Mouse (Mus musculus): ENCODE measurements at regions not wholly inside any gene's neighbourhood (a gene's known extent, or its start where the extent isn't known, plus 50 kb on each side); places are given as distances from the start of the nearest gene placed in this dataset.
A peak's percentile ranks its signal among the peaks of the same experiment; 100 is the strongest.
"Not testable (repeated sequence)": the region's sequence is repeated elsewhere in the genome, so short reads cannot be mapped to it uniquely, and the experiment has no call there.

GRCm38 (mm10) chr2:17946047-17946446, 50.7 kb downstream of the H2al2a start:
- DNase-seq (ENCODE audit: low spot score in 2 of 2) = no peak
- Histone ChIP-seq H3K4me3 (no peak overlapping the region; the same call in 1 of the 2 replicates), H3K27ac (no peak overlapping the region)
- no peak for TF ChIP-seq CTCF (conservative IDR thresholded peaks at IDR 0.05)

GRCm38 (mm10) chr2:17945369-17945915, 51.3 kb downstream of the H2al2a start:
- no peak for DNase-seq (ENCODE audit: low spot score in 2 of 2)
- Histone ChIP-seq H3K27ac (no peak overlapping the region), H3K4me3 (no peak overlapping the region)
- no peak for TF ChIP-seq CTCF (conservative IDR thresholded peaks at IDR 0.05)

GRCm38 (mm10) chr2:17943506-17943905, 53.3 kb downstream of the H2al2a start:
- TF ChIP-seq CTCF (conservative IDR thresholded peaks at IDR 0.05) = no peak
- H3K4me3 ChIP-seq = no peak overlapping the region
- no peak for DNase-seq (ENCODE audit: low spot score in 2 of 2)
- H3K27ac ChIP-seq = no peak overlapping the region

DNA sequence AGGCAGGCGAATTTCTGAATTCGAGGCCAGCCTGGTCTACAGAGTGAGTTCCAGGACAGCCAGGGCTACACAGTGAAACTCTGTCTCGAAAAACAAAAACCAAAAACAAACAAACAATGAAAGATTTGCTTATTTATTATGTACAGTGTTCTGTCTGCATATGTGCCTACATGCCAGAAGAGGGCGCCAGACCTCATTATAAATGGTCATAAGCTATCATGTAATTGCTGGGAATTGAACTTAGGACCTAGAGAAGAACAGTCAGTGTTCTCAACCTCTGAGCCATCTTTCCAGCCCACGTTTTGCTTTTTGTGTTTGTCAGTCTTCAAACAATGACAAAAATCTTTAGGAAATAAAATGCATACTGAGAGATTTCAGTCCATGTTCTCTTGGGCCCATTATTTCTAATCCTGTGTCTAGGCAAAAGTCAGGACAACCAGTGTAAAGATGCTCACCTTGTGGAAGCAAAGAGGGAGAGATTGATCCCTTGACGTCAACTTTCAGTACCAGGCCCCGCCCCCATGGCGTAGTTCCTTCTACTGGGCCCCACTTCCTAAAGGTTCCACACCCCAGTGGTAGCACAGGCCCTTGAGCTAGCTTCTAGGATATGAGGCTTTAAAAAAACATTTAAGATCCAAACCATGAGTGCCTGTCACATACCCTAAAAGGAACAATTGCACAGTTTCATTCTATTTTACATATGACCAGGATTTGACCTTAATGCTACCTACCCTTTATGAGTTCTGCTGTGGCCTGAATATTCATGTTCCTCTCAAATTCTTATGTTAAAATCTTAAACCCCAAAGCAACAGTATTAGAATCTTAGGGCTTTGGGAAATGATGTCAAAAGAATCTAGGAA, 54.0 kb downstream of the H2al2a start:
- Histone ChIP-seq H3K4me3 (no peak overlapping the region), H3K27ac (no peak overlapping the region)
- peak; percentile 70 for TF ChIP-seq CTCF (conservative IDR thresholded peaks at IDR 0.05)
- no peak for DNase-seq (ENCODE audit: low spot score in 2 of 2)

GRCm38 (mm10) chr2:17941921-17942320, 54.8 kb downstream of the H2al2a start:
- TF ChIP-seq CTCF (conservative IDR thresholded peaks at IDR 0.05) = no peak
- no peak overlapping the region for H3K4me3 ChIP-seq
- H3K27ac ChIP-seq = no peak overlapping the region
- DNase-seq (ENCODE audit: low spot score in 2 of 2) = no peak

DNA sequence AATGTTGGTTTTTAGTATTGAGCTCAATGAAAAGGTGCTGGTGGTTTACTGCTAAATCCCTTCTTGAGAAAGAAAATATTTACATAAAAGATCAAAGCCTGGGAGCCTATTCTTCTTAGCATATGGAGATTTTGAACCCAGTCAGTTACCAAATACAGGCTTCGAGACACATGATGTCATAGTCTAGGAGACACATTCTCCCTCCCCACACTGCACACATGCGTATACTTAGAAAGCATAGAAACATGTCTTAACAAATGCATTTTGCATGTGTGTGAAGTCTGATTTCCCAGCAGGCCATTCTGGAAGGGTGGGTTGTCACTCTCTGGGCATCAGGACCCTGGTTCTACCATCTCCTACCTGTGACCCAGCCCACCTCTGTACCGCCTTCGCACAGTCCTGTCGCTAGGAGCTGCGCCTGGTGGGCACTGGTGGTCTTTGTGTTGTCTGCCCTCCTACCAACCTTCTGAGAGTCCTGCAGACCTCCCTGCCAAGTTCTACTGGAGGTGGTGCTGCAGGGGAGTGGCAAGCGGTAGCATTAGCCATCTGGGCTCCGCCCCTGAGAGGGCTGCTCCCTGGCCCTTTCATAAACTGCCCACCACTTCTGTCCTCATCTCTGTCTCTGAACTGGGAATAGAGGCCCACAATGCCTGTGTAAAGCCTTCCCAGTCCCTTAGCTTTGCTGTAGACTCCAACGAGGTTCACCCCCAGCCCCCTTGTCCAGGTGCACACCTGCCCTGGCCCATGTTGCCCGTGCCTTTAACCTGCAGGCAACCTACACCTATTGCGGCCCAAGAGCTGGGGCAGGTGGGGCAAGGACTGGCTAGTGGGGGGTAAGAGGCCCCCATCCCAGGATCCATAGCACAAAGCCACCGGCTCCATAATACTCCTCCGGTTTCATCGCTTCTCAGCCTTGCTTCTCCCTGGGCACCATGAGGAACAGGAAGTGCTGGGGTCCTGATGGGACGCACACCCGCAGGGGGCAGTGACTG, 56.6 kb downstream of the H2al2a start:
- H3K4me3 ChIP-seq; DNase-seq (ENCODE audit: low spot score in 2 of 2); H3K27ac ChIP-seq: not testable (repeated sequence)

GRCm38 (mm10) chr2:17939183-17939856, 57.4 kb downstream of the H2al2a start:
- no peak for DNase-seq (ENCODE audit: low spot score in 2 of 2)
- TF ChIP-seq CTCF (conservative IDR thresholded peaks at IDR 0.05) = no peak

DNA sequence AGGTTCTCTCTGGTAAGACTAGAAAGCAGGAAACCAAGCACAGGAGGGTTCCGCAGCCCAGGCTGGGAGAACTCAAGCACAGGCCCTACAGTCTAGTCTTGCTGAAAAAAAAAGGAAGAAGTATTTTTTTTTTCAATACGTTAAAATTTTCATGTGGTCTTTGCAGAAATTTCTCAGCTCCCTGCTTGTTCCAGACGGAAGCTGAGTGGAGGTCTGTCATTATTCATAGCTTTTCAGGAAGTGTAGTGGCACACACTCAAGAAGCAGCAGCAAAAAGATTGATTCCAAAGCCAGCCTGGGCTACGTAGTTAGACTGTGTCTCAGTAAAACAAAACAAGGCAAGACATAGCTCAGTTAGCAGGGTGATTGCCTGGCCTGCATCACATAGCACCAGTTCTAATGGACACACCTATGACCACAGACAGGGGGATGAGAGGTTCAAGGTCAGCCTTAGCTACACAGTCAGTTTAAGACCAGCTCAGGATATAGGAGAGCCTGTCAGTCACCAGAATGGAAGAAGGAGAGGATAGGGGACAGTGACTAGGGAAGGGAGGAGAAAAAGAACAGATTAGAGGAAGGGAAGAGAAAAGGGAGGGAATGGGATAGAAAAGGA, 60.1 kb downstream of the H2al2a start:
- no peak for TF ChIP-seq CTCF (conservative IDR thresholded peaks at IDR 0.05)
- Histone ChIP-seq H3K4me3 (no peak overlapping the region), H3K27ac (no peak overlapping the region)
- no peak for DNase-seq (ENCODE audit: low spot score in 2 of 2)

More at GRCm38 (mm10) chr2:17939183-17939856, 57.4 kb downstream of the H2al2a start:
- H3K4me3 ChIP-seq = no peak overlapping the region
- H3K27ac ChIP-seq = no peak overlapping the region

- Histone ChIP-seq H3K4me3 (no peak overlapping the region), H3K27ac (no peak overlapping the region)
- DNase-seq (ENCODE audit: low spot score in 2 of 2) = no peak
- no peak for TF ChIP-seq CTCF (conservative IDR thresholded peaks at IDR 0.05)
Measured at GRCm38 (mm10) chr2:17935916-17936315, 60.8 kb downstream of the H2al2a start.

GRCm38 (mm10) chr2:17935466-17935865, 61.3 kb downstream of the H2al2a start:
- H3K4me3 ChIP-seq = no peak overlapping the region
- H3K27ac ChIP-seq = no peak overlapping the region
- TF ChIP-seq CTCF (conservative IDR thresholded peaks at IDR 0.05) = no peak
- no peak for DNase-seq (ENCODE audit: low spot score in 2 of 2)

GRCm38 (mm10) chr2:17934610-17935009, 62.1 kb downstream of the H2al2a start:
- H3K4me3 ChIP-seq = no peak overlapping the region
- TF ChIP-seq CTCF (conservative IDR thresholded peaks at IDR 0.05) = no peak
- no peak for DNase-seq (ENCODE audit: low spot score in 2 of 2)
- H3K27ac ChIP-seq = no peak overlapping the region

Data from layer of hippocampus, adult 2 months (tissue).